Mouse (Mus musculus): Measurements from ENCODE around the gene Tbc1d23. TPM values are rescaled to one million over a fixed set of nuclear protein-coding genes. Genes with fewer than 3 reads are reported as not detected.

Gene Tbc1d23
- polyA plus RNA-seq, 1 experiment: 21.4 TPM

DNA sequence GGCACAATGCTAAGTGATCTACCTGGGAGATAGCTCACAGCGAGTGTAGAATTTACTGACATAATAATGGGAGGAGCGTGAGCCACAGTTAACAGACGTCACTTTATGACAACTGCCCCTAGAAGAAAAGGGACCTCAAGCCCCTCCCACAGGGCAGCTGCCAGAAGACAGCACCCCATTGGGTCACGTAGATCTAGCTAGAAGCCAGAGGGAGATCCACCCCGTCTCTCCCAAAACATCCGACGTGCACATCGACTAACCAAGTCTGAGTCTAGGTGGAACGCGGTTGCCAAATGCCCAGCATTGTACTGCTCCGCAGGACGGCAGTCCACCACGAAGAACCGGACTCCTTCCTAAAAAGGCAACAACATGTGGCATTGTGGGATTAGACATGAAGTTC lies 40.1 kb downstream of the Tbc1d23 start:
- H3K27ac ChIP-seq (ENCODE audit: control insufficient read depth, insufficient read depth, low read depth, low read length, poor library complexity): no peak overlapping the region
- no peak overlapping the region for H3K4me3 ChIP-seq (replicated peaks; ENCODE audit: control insufficient read depth, low read depth, low read length)
- WGBS: 91% methylated on average over 14 of the region's 14 CpGs
- peaks cover 2% of the 10 kb centered on the region; the same call in 1 of the 2 replicates for H3K4me1 ChIP-seq (ENCODE audit: control insufficient read depth, insufficient read depth, low read length)
- TF ChIP-seq POLR2A (IDR thresholded peaks at IDR 0.05; ENCODE audit: borderline replicate concordance, control insufficient read depth, low read depth, low read length): no peak
- TF ChIP-seq CTCF (IDR thresholded peaks at IDR 0.05; ENCODE audit: control insufficient read depth, insufficient read depth, low read length): no peak

DNA sequence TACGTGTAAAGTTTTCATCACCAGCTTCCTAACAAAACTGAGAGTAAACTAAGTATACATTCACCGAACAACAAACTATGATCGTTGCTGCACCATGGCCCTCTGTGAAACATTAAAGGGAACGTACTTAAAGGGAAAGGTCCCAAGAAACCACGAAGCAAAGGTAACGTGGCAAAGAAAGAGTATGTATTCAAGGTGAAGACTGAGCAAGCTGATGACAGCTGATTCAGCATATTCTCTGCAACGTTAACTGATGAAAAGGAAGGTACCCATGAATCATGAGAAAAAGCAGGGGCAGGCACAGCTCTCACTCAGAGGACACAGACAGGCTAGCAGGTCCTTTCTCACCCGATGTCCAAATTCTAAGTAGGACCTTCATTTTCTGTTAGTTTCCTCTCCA lies 40.9 kb downstream of the Tbc1d23 start:
- Histone ChIP-seq H3K27ac (ENCODE audit: control insufficient read depth, insufficient read depth, low read depth, low read length, poor library complexity) (no peak overlapping the region), H3K4me3 (replicated peaks; ENCODE audit: control insufficient read depth, low read depth, low read length) (no peak overlapping the region), H3K4me1 (ENCODE audit: control insufficient read depth, insufficient read depth, low read length) (peaks cover 2% of the 10 kb centered on the region; the same call in 1 of the 2 replicates)
- TF ChIP-seq CTCF (IDR thresholded peaks at IDR 0.05; ENCODE audit: control insufficient read depth, insufficient read depth, low read length) (no peak), POLR2A (IDR thresholded peaks at IDR 0.05; ENCODE audit: borderline replicate concordance, control insufficient read depth, low read depth, low read length) (no peak)
- WGBS: 77% methylated on average over 8 of the region's 8 CpGs

DNA sequence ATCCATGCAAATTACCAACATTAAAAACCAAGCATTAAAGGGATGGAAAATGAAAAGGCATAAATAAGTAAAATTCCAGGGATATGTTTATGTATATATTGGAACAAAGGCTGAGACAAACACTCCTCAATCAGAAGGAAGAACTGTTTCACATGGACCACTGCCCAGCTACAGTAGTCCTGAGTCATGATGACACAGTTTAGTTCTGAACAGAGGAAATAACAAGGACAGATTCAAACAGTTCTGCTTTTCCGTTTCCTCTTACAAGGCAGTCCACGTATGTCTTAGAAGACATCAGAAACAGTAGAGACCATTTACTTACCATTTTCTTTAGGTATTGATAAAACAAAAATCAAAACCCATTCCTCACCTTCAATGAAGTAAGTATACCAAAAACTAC lies 41.8 kb downstream of the Tbc1d23 start:
- H3K4me3 ChIP-seq (replicated peaks; ENCODE audit: control insufficient read depth, low read depth, low read length): no peak overlapping the region
- 10% methylated on average over 2 of the region's 2 CpGs for WGBS
- TF ChIP-seq POLR2A (IDR thresholded peaks at IDR 0.05; ENCODE audit: borderline replicate concordance, control insufficient read depth, low read depth, low read length) (no peak), CTCF (IDR thresholded peaks at IDR 0.05; ENCODE audit: control insufficient read depth, insufficient read depth, low read length) (no peak)
- H3K27ac ChIP-seq (ENCODE audit: control insufficient read depth, insufficient read depth, low read depth, low read length, poor library complexity): no peak overlapping the region
- peaks cover 2% of the 10 kb centered on the region; the same call in 1 of the 2 replicates for H3K4me1 ChIP-seq (ENCODE audit: control insufficient read depth, insufficient read depth, low read length)

DNA sequence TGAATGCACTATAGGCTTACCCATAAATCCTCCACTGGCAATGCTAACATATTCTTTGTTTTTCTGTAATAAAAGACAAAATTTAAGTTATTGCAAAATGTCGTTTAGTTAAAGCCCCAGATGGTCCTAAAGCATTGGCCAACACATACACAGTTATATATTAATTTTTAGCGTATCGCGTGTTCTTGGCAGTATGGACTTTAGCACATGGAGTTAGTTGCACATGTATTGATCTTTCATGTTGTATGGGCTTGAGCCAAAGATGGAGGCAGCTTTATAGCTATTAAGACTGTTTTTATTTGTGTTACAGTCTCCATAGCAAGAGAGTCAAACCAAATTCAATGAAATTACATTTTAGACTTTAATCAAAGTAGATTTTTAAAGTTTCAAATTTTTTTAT lies 44.7 kb downstream of the Tbc1d23 start:
- 89% methylated on average over 4 of the region's 4 CpGs for WGBS
- Histone ChIP-seq H3K4me3 (replicated peaks; ENCODE audit: control insufficient read depth, low read depth, low read length) (no peak overlapping the region), H3K4me1 (ENCODE audit: control insufficient read depth, insufficient read depth, low read length) (peaks cover 2% of the 10 kb centered on the region; the same call in 1 of the 2 replicates), H3K27ac (ENCODE audit: control insufficient read depth, insufficient read depth, low read depth, low read length, poor library complexity) (no peak overlapping the region)
- TF ChIP-seq POLR2A (IDR thresholded peaks at IDR 0.05; ENCODE audit: borderline replicate concordance, control insufficient read depth, low read depth, low read length) (no peak), CTCF (IDR thresholded peaks at IDR 0.05; ENCODE audit: control insufficient read depth, insufficient read depth, low read length) (no peak)

DNA sequence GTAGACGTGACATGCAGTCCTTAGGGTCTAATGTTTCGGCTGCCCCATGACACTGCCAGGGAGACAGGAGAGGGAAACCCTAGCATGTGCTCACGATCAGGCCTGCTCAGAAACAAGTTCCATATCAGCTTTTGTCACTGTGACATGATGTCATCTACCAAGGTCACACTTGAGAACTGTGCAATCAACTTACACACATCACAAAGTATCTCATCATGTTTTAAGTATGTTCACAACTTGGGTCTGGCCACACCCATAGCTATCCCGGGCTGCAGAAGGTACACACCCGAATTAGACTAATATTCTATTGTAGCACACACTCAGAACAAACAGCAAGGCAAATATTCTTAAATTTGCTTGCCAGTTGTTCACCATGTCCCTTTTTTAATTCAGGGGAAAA lies 49.3 kb downstream of the Tbc1d23 start:
- WGBS: 83% methylated on average over 5 of the region's 5 CpGs

DNA sequence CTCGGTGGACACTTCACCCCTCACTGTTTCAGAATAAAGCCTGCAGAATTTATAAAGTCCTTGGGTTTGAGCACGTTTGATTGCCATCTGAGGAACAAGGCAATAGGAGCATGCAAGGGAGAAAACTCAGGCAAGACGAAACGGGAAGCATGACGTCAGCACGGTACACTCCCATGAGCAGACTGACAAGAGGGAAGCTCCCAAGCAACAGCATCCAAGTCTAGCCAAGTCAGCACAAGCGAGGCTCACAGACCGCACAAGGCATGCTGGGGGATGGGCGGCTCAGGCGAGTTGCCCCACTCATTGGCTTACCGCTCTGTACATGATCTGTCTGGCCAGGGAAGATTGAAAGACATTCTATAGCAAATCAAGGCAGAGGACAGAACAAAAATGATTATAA lies 50.1 kb downstream of the Tbc1d23 start:
- H3K4me1 ChIP-seq (ENCODE audit: control insufficient read depth, insufficient read depth, low read length): no peaks in the 10 kb centered on the region
- no peak overlapping the region for H3K4me3 ChIP-seq (replicated peaks; ENCODE audit: control insufficient read depth, low read depth, low read length)
- no peak overlapping the region for H3K27ac ChIP-seq (ENCODE audit: control insufficient read depth, insufficient read depth, low read depth, low read length, poor library complexity)
- TF ChIP-seq POLR2A (IDR thresholded peaks at IDR 0.05; ENCODE audit: borderline replicate concordance, control insufficient read depth, low read depth, low read length): no peak
- no peak for TF ChIP-seq CTCF (IDR thresholded peaks at IDR 0.05; ENCODE audit: control insufficient read depth, insufficient read depth, low read length)
- 84% methylated on average over 11 of the region's 11 CpGs for WGBS

More for the DNA sequence above, 49.3 kb downstream of the Tbc1d23 start:
- Histone ChIP-seq H3K4me1 (ENCODE audit: control insufficient read depth, insufficient read depth, low read length) (no peaks in the 10 kb centered on the region), H3K4me3 (replicated peaks; ENCODE audit: control insufficient read depth, low read depth, low read length) (no peak overlapping the region), H3K27ac (ENCODE audit: control insufficient read depth, insufficient read depth, low read depth, low read length, poor library complexity) (no peak overlapping the region)
- TF ChIP-seq CTCF (IDR thresholded peaks at IDR 0.05; ENCODE audit: control insufficient read depth, insufficient read depth, low read length) (no peak), POLR2A (IDR thresholded peaks at IDR 0.05; ENCODE audit: borderline replicate concordance, control insufficient read depth, low read depth, low read length) (no peak)

DNA sequence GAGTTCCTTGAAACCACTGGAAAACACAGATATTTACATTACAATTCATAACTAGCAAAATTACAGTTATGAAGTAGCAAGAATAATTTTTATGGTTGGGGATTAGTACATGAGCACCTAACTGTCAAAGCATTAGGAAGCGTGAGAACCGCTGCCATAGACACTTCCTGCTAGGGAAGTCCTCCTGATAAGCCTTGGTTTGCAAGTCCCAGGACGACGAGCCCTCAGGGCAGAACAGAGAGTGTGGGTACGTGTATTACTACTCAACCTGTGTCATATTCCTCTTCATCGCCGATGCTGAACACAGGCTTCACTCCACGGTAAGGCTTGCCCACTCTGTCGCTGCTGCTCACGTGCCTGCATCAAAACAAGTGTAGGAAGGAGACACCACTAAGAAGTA lies 53.6 kb downstream of the Tbc1d23 start:
- Histone ChIP-seq H3K27ac (ENCODE audit: control insufficient read depth, insufficient read depth, low read depth, low read length, poor library complexity) (no peak overlapping the region), H3K4me1 (ENCODE audit: control insufficient read depth, insufficient read depth, low read length) (no peaks in the 10 kb centered on the region), H3K4me3 (replicated peaks; ENCODE audit: control insufficient read depth, low read depth, low read length) (no peak overlapping the region)
- WGBS: 75% methylated on average over 10 of the region's 10 CpGs
- TF ChIP-seq POLR2A (IDR thresholded peaks at IDR 0.05; ENCODE audit: borderline replicate concordance, control insufficient read depth, low read depth, low read length): no peak
- no peak for TF ChIP-seq CTCF (IDR thresholded peaks at IDR 0.05; ENCODE audit: control insufficient read depth, insufficient read depth, low read length)

DNA sequence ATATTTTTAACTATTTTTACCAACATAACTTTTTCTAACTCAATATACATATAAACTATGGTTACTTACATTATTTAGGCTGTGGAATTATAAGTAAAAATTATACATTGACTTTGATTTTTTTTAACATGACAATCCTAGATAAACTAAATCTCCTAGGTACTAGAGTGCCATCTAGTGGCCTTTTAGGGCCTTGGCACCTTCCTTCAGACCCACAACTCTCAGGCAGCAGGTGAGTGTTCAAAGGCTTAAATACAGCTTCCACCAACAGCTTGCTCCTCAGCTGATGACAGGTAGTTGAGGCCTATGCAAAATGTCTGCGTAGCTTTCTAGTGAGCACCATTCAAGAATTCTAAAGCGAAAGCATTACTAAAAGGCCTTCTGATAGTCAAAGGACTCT lies 54.0 kb downstream of the Tbc1d23 start:
- TF ChIP-seq POLR2A (IDR thresholded peaks at IDR 0.05; ENCODE audit: borderline replicate concordance, control insufficient read depth, low read depth, low read length) (no peak), CTCF (IDR thresholded peaks at IDR 0.05; ENCODE audit: control insufficient read depth, insufficient read depth, low read length) (peak; percentile 52)
- 80% methylated on average over 2 of the region's 2 CpGs for WGBS
- no peak overlapping the region for H3K27ac ChIP-seq (ENCODE audit: control insufficient read depth, insufficient read depth, low read depth, low read length, poor library complexity)

DNA sequence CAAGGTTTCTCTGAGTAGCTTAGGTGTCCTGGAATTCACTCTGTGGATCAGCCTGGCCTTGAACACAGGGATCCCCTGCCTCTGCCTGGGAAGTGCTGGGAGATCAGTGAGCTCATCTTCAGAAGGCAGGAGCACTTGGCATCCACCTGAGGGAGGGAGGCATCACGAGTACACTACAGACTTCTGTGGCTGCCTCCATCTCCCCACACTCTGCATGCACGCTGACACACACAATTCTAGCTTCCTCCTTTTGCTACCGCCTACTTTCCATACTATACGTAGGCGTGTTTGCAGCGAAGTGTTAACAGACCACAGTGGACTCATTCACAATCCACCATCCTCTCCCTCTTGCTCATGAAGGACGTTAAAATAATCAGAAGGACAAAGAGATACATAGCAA lies 55.0 kb downstream of the Tbc1d23 start:
- H3K4me3 ChIP-seq (replicated peaks; ENCODE audit: control insufficient read depth, low read depth, low read length): no peak overlapping the region
- no peak overlapping the region for H3K27ac ChIP-seq (ENCODE audit: control insufficient read depth, insufficient read depth, low read depth, low read length, poor library complexity)
- TF ChIP-seq CTCF (IDR thresholded peaks at IDR 0.05; ENCODE audit: control insufficient read depth, insufficient read depth, low read length) (no peak), POLR2A (IDR thresholded peaks at IDR 0.05; ENCODE audit: borderline replicate concordance, control insufficient read depth, low read depth, low read length) (no peak)
- H3K4me1 ChIP-seq (ENCODE audit: control insufficient read depth, insufficient read depth, low read length): no peaks in the 10 kb centered on the region
- 73% methylated on average over 7 of the region's 7 CpGs for whole genome bisulfite sequencing

More for the DNA sequence above, 54.0 kb downstream of the Tbc1d23 start:
- Histone ChIP-seq H3K4me3 (replicated peaks; ENCODE audit: control insufficient read depth, low read depth, low read length) (no peak overlapping the region), H3K4me1 (ENCODE audit: control insufficient read depth, insufficient read depth, low read length) (no peaks in the 10 kb centered on the region)

Data from bone marrow, adult 2 months (tissue).